Mouse (Mus musculus) ES-Bruce4 (cell line): ENCODE results near the gene Plcd3.

Experiments
- CTCF ChIP-seq: IDR thresholded peaks from one replicate; pipeline ENCODE4 v1.8.1; 2011; ENCODE audit warnings: low read depth, low read length
- POLR2A ChIP-seq: IDR thresholded peaks from one replicate; pipeline ENCODE4 v1.8.1; 2011; ENCODE audit warnings: low read length; ENCODE audit not compliant: insufficient read depth

GRCm38 (mm10) chr11:103052078-103052477, 49.4 kb downstream of the Plcd3 start:
- TF ChIP-seq CTCF (no peak), POLR2A (no peak)
